Mouse (Mus musculus): ENCODE data around the gene Hspa4l.

The Hspa4l gene

DNA sequence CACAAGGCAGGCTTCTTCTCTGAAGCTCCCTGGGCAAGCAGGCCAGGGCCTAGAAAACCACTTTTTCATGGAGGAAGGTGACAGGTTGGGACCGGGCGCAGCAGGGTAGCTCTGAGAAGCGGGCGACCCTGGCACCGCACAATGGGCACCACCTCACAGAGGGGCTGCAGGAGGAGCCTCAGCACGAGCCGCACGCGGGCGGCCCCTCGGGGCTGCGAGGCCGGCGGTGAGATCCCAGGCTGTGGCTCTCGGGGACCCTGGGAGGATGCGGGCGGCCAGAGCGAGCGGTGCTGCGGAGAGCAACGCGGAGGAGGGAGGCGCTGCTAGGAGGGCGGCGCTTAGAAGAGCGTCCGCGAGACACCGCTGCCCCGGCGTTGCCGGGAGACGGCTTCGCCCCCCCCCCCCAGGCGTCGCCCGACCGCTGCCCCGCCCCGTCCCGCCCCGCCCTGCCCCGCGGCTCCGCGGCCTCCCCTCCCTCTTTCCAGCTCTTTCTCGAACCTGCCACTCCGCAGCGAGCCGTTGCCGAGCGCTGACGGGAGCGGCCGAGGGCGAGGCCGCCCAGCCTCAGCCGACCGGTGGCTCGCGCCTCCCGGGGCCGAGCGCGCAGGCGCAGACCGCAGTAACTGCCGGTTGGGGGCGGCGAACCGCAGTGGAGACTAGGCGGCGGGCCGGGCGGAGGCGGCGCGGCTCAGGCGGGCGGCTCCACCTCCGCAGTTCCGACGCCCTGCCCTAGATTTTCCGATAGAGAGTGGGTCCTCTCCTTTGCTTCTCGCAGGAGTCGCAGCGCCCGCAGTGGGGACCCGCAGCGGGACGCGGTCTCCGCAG, 753 bp downstream of the Hspa4l start:
- TF ChIP-seq NANOG (IDR thresholded peaks at IDR 0.05; ENCODE audit: borderline replicate concordance, low read length) = no peak
- TF ChIP-seq POU5F1 (IDR thresholded peaks at IDR 0.05; ENCODE audit: borderline replicate concordance, low read length) = no peak
- no peak for TF ChIP-seq CTCF (conservative IDR thresholded peaks at IDR 0.05; ENCODE audit: low read length)
- Histone ChIP-seq H3K27me3 (ENCODE audit: insufficient read depth, low read length) (peaks cover 42% of the 10 kb centered on the region), H3K36me3 (ENCODE audit: insufficient read depth, low read length) (no peaks in the 10 kb centered on the region), H3K4me3 (replicated peaks; ENCODE audit: low read length) (peak overlapping the region; percentile 86), H3K9me3 (ENCODE audit: low read length) (peaks cover 7% of the 10 kb centered on the region; the same call in 1 of the 2 replicates), H3K4me1 (replicated peaks; ENCODE audit: low read depth, low read length) (peaks cover 17% of the 10 kb centered on the region)

GRCm38 (mm10) chr3:40745661-40746547, 1.6 kb downstream of the Hspa4l start:
- peak overlapping the region; percentile 86 for H3K4me3 ChIP-seq (replicated peaks; ENCODE audit: low read length)
- peaks cover 38% of the 10 kb centered on the region for H3K27me3 ChIP-seq (ENCODE audit: insufficient read depth, low read length)
- peaks cover 17% of the 10 kb centered on the region for H3K4me1 ChIP-seq (replicated peaks; ENCODE audit: low read depth, low read length)
- TF ChIP-seq CTCF (conservative IDR thresholded peaks at IDR 0.05; ENCODE audit: low read length) (no peak), NANOG (IDR thresholded peaks at IDR 0.05; ENCODE audit: borderline replicate concordance, low read length) (no peak), POU5F1 (IDR thresholded peaks at IDR 0.05; ENCODE audit: borderline replicate concordance, low read length) (no peak)
- H3K36me3 ChIP-seq (ENCODE audit: insufficient read depth, low read length) = no peaks in the 10 kb centered on the region
- H3K9me3 ChIP-seq (ENCODE audit: low read length) = peaks cover 7% of the 10 kb centered on the region; the same call in 1 of the 2 replicates

GRCm38 (mm10) chr3:40760746-40761145, 16.5 kb downstream of the Hspa4l start:
- Histone ChIP-seq H3K4me3 (replicated peaks; ENCODE audit: low read length) (no peak overlapping the region), H3K27me3 (ENCODE audit: insufficient read depth, low read length) (no peaks in the 10 kb centered on the region), H3K36me3 (ENCODE audit: insufficient read depth, low read length) (no peaks in the 10 kb centered on the region), H3K4me1 (replicated peaks; ENCODE audit: low read depth, low read length) (no peaks in the 10 kb centered on the region), H3K9me3 (ENCODE audit: low read length) (no peaks in the 10 kb centered on the region)
- no peak for TF ChIP-seq NANOG (IDR thresholded peaks at IDR 0.05; ENCODE audit: borderline replicate concordance, low read length)
- TF ChIP-seq POU5F1 (IDR thresholded peaks at IDR 0.05; ENCODE audit: borderline replicate concordance, low read length) = no peak
- TF ChIP-seq CTCF (conservative IDR thresholded peaks at IDR 0.05; ENCODE audit: low read length) = no peak

- no peaks in the 10 kb centered on the region for H3K36me3 ChIP-seq (ENCODE audit: insufficient read depth, low read length)
- no peak overlapping the region for H3K4me3 ChIP-seq (replicated peaks; ENCODE audit: low read length)
- no peaks in the 10 kb centered on the region for H3K9me3 ChIP-seq (ENCODE audit: low read length)
- no peaks in the 10 kb centered on the region for H3K27me3 ChIP-seq (ENCODE audit: insufficient read depth, low read length)
- no peaks in the 10 kb centered on the region for H3K4me1 ChIP-seq (replicated peaks; ENCODE audit: low read depth, low read length)
- TF ChIP-seq POU5F1 (IDR thresholded peaks at IDR 0.05; ENCODE audit: borderline replicate concordance, low read length) (no peak), CTCF (conservative IDR thresholded peaks at IDR 0.05; ENCODE audit: low read length) (no peak), NANOG (IDR thresholded peaks at IDR 0.05; ENCODE audit: borderline replicate concordance, low read length) (no peak)
These were observed 17.0 kb downstream of the Hspa4l start for GRCm38 (mm10) chr3:40761312-40761711.

DNA sequence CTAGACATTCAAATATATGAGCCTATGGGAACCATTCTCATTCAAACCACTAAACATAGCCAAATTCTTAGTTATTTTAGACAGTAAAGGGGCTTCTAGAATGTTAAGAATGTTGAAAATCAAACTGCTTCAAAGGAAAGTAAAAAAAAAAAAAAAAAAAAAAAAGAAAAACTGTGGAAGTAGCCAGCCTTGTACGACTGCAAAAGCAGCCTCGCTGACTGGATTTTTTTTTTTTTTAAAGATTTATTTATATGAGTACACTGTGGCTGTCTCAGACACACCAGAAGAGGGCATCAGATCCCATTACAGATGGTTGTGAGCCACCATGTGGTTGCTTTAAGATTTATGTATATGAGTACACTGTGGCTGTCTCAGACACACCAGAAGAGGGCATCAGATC, 49.5 kb downstream of the Hspa4l start:
- H3K9me3 ChIP-seq (ENCODE audit: low read length) = no peaks in the 10 kb centered on the region
- H3K36me3 ChIP-seq (ENCODE audit: insufficient read depth, low read length) = no peaks in the 10 kb centered on the region
- H3K27me3 ChIP-seq (ENCODE audit: insufficient read depth, low read length) = no peaks in the 10 kb centered on the region
- H3K4me3 ChIP-seq (replicated peaks; ENCODE audit: low read length) = no peak overlapping the region
- peaks cover 3% of the 10 kb centered on the region for H3K4me1 ChIP-seq (replicated peaks; ENCODE audit: low read depth, low read length)
- no peak for TF ChIP-seq POU5F1 (IDR thresholded peaks at IDR 0.05; ENCODE audit: borderline replicate concordance, low read length)
- no peak; the same call in 1 of the 2 replicates for TF ChIP-seq CTCF (conservative IDR thresholded peaks at IDR 0.05; ENCODE audit: low read length)
- no peak for TF ChIP-seq NANOG (IDR thresholded peaks at IDR 0.05; ENCODE audit: borderline replicate concordance, low read length)

DNA sequence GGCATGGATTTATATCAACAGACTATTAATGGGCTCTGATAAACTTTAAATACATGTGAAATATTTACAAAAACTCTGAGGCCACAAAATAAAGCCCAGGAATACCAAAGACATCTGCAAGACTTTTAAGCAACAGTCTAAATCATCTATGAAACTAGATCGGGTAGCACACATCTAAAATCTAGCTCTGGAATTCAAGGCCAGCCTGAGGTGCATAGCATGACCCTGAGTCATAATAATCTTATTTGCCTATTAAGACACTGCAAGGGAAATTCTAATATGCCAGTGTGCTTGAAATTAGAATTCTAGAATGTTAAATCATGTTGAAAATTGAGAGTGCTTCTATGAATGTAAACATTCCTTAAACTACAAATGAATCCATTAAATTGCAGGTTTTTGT, 53.8 kb downstream of the Hspa4l start:
- Histone ChIP-seq H3K4me1 (replicated peaks; ENCODE audit: low read depth, low read length) (peaks cover 24% of the 10 kb centered on the region), H3K4me3 (replicated peaks; ENCODE audit: low read length) (no peak overlapping the region), H3K9me3 (ENCODE audit: low read length) (no peaks in the 10 kb centered on the region), H3K27me3 (ENCODE audit: insufficient read depth, low read length) (no peaks in the 10 kb centered on the region), H3K36me3 (ENCODE audit: insufficient read depth, low read length) (peaks cover 20% of the 10 kb centered on the region)
- TF ChIP-seq NANOG (IDR thresholded peaks at IDR 0.05; ENCODE audit: borderline replicate concordance, low read length) (no peak), POU5F1 (IDR thresholded peaks at IDR 0.05; ENCODE audit: borderline replicate concordance, low read length) (no peak), CTCF (conservative IDR thresholded peaks at IDR 0.05; ENCODE audit: low read length) (no peak)

GRCm38 (mm10) chr3:40798500-40798899, 54.2 kb downstream of the Hspa4l start:
- Histone ChIP-seq H3K4me3 (replicated peaks; ENCODE audit: low read length) (no peak overlapping the region; the same call in 1 of the 2 replicates), H3K9me3 (ENCODE audit: low read length) (no peaks in the 10 kb centered on the region), H3K4me1 (replicated peaks; ENCODE audit: low read depth, low read length) (peaks cover 24% of the 10 kb centered on the region), H3K27me3 (ENCODE audit: insufficient read depth, low read length) (no peaks in the 10 kb centered on the region), H3K36me3 (ENCODE audit: insufficient read depth, low read length) (peaks cover 23% of the 10 kb centered on the region)
- TF ChIP-seq CTCF (conservative IDR thresholded peaks at IDR 0.05; ENCODE audit: low read length) = peak; percentile 60
- TF ChIP-seq NANOG (IDR thresholded peaks at IDR 0.05; ENCODE audit: borderline replicate concordance, low read length) = no peak
- no peak for TF ChIP-seq POU5F1 (IDR thresholded peaks at IDR 0.05; ENCODE audit: borderline replicate concordance, low read length)

Data from E14TG2a.4 (cell line).